Mouse (Mus musculus) T-helper 17 cell (primary cell): Measurements from ENCODE around the gene Tep1.
"Not testable (repeated sequence)": the region's sequence is repeated elsewhere in the genome, so short reads cannot be mapped to it uniquely, and the experiment has no call there.

Source experiments
- in situ Hi-C, 2 experiments: fragments of 300-600 bp; cut with MboI, MseI; formaldehyde crosslinking; loops; 1 replicate in 1 of 2; 2 replicates in 1 of 2; pipeline ENCODE4 v1.15.1; 2025; ENCODE audit warnings: high pct_unique_total_duplicates in 2 of 2

The Tep1 gene

DNA sequence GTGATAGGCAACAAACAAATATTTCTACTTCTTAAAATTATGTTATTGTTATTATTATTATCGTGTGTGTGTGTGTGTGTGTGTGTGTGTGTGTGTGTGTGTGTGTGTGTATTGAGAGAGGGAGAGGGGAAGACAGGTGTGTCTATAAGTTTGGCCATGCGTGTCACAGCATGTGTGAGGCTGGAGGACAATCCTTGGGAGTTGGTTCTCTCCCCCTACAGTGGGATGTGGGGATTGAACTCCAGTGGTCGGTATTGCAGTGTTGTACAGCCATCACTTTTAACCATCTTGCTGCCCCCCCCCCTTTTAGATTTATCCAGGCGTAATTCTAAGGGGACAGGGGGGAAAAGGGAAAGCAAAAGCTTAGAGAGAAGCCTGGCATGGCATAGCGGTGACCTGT is 1.7 kb downstream of the Tep1 start:
- in situ Hi-C loops, result no loop called here

DNA sequence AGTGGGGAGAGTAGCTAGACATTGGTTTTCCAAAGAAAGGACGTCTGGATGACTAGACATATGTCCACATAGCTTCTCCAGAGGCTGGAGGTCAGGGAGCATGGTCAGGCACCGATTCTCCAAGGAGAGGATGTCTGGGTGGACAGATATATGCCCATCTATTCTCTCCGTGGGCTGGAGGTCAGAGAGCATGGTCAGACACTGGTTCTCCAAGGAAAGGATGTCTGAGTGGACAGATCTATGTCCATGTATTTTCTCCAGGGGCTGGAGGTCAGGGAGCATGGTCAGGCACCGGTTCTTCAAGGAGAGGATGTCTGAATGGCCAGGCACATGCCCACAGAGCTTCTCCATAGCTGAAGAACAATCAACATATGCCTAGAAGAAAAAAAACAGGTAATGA is 2.1 kb downstream of the Tep1 start:
- in situ Hi-C loops, result no loop called here

DNA sequence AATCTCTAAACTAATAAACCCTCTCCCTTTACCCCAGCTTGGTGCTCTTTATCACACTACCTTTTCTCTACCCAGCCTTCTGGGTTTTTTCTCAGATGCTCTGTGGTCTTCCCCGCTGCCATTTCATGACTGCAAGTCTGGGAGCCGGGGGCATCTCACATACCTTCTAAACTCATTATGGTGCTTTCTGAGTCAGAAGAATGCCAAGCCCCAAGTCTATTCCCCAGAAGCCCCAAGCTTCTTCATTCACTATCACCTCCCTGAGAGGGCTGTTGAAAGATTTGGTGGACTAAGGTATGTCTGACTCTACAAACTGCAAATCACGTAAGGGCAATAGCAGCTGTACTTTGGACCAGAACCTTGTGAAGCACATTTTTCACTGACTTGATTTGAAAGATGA is 3.4 kb downstream of the Tep1 start:
- in situ Hi-C loops, result no loop called here

DNA sequence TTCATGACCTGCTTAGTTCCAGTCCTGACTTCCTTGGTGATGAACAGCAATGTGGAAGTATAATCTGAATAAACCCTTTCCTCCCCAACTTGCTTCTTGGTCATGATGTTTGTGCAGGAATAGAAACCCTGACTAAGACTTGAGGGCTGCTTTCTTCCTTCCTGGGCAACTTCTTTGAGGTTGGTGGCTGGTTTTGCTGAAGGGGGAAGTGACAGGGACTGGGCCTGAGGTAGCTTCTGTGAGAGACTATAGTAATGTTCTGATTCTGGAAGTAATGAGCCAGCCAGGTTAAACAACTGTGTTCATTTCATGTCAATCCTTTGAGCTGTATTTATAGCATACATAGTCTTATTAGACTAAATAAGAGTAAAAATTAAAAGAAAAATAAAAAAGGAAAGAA is 5.4 kb downstream of the Tep1 start:
- in situ Hi-C loops, result not testable (repeated sequence)

DNA sequence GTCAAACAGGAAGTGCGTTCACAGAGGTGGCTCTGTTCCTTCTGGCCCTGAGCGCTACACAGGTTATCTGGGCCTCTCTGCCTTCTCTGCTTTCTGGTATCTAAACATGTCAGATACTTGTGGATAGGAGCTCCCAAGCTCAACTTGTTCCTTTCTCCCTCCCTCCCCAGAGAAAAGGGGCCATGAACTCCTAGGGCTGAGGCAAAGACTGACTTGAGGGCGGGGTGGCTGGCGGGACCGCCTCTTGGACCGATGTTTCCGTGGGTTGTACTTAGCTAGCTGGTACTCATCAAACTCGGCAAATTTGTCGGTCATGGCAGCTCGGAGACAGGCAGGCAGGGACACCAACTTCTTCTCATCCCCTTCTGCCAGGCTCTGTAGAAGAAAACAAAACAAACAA is 7.7 kb downstream of the Tep1 start:
- in situ Hi-C loops, result no loop called here

DNA sequence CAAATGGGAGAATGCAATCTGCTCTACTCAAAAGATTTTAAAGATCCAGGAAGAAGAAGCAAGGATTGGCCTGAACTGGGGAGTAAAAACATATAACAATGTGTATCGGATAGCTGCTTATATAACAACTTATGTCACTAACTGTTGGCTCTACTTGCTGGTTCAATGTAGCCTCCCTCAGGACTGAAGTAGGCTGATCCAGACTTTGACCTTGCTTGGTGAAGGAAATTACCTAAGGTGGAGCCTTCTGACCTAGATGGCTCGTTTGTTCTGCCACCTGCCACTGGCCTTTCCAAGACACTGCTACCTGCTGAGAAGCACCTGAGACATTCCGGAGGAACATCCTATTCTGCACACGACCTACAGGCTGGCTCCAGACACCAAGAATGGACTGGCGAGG is 14.6 kb downstream of the Tep1 start:
- in situ Hi-C loops, result no loop called here

DNA sequence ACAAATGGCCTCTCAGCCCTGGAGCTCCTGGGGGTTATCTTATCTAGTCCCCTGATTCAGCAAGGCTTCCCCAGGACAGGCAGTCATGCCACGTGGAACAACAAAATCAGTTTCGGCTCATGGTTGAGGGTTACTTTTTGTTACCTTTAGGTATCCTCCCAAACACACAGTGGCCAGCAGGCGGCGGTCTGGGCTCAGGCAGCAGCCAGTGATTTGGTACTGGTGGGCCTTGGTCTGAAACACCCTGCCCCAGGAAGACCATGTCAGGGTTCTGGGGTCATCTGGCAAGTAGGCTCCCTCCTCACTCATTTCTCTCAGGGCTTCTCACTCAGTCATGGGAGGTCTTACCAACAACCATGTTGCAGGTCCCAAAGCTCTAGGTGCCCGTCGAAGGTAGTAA is 33.1 kb downstream of the Tep1 start:
- in situ Hi-C loops, result no loop called here

DNA sequence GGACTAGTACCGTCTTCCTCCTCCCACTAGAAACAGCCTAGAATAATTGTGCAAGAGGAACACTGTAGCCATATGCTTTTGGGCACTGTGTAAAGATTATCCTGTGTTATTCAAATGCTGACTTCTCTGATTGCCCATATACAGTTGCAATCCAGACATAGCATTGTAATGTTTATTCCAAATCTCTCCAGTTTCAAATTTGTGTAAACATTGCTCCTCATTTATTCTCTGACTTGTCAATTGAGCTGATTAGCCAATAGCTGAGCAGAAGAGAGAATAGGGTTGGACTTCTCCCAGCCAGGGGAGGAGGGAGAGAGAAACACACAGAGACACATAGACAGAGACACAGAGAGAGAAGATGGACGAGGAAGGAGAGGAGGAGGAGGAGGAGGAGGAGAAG is 35.9 kb downstream of the Tep1 start:
- in situ Hi-C loops, result no loop called here

DNA sequence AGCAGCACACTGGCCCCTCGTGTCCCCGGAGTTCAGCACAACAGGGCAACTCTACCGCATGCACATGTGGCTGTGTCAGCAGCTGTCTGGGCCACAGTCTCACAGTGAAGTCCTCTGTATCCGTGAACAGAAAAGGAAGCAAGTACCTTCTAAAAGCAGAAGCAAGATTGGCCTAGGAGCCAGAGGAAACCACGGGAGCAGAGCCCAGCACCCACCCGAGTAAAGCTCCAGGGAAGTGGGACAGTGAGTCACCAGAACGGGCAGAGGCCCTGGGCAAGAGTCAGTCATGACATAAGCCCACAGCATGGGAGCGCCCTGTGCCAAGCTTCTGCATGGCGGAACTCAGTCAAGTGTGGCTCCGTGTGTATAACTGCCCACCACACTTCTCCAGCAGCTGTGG is 36.4 kb downstream of the Tep1 start:
- in situ Hi-C loops, result no loop called here

DNA sequence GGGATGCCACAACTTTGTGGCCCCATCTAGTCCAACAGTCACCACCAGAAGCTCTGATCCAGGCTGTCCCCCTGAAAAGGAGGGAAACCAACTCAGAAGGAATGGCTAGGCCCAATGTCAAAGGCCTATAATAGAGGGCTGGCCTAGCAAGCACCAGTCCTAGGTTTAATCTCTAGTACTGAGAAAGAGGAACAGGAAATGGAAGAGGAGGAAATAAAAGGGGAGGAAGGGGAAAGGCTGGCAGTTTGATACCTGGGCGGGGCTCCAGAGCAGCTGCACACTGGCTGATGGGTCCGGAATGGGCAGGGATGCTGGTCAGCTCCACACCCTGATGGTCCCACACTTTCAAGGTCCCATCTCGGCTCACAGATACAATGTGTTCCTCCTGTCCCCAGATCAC is 40.5 kb downstream of the Tep1 start:
- in situ Hi-C loops, result no loop called here

DNA sequence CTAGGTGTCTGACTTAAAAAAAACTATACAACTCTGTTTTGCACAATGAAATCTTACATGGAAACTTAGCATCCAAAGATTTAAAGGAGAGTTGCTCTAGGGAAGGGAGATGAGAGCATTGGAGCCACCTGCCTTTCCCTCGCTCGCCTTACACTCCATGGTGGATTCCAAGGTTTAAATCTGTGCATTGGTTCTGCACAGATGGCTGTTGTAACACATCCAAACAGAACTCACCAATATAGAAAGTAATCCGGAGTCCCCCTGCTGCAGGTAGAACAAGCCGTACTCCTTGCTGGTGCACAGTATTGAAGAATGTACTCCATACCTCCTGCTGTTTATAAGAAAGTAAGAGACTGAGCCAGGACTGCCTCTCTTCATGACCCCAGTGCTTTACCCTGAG is 43.8 kb downstream of the Tep1 start:
- in situ Hi-C loops, result no loop called here

DNA sequence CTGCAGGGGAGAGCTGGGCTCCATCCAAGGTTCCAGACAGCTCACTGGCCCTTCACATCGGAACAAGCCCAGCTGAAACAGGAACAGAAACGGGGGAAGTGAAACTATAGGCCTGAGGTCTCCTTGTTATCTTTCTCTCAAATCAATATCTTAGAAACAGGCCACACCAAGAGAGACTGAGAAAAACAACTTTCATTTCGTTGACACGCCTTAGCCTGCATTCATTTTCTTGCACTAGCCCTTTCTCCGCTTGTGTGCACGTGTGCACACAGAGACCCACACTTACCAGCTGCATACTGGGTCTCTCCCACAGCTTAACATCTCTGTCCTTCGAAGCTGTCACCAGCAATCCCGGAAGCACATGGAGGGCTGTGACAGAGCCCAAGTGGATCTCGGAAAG is 46.1 kb downstream of the Tep1 start:
- in situ Hi-C loops, result loop anchor here (25.0 kb wide), 2 partner anchors 113 to 1762 kb away; partner anchors contain the start of genes Ap5m1 (in 1 of the 2), Exoc5 (in 1 of the 2), Gm49342 (in 1 of the 2) and Pip4p1 (in 1 of the 2)

DNA sequence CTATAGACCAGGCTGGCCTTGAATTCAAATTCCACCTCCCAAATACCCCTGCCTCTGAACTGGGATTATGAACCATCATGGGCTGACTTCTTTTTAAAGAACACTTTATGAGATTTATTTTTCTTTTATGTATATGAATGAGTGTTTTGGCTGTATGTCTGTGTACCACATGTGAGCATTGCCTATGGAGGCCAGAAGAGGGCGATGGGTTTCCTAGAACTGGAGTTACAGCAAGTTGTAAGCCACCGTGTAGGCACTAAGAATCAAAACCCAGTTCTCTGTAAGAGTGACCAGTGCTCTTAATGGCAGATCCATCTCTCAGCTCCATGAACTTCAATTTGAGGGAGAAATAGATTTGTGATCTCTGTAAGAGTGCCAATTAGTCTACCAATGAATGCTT is 47.1 kb downstream of the Tep1 start:
- in situ Hi-C loops, result loop anchor here (25.0 kb wide), 2 partner anchors 114 to 1761 kb away; partner anchors contain the start of genes Ap5m1 (in 1 of the 2), Exoc5 (in 1 of the 2), Gm49342 (in 1 of the 2) and Pip4p1 (in 1 of the 2)

DNA sequence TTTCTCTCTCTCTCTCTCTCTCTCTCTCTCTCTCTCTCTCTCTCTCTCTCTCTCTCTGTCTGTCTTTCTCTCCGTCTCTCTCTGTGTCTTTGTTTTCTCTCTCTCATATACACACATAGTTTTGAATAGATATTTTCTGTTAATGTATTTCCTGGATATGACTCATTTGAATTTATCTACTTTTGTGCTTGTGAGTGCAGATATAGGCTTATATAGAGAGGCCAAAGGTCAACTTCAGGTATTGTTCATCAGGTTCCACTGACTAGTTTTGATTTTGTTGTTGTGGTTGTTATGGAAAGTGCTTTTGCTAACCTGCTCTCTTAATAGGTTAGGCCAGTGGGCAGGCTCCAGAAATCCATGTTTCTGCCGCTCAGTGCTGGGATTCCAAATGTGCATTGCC is 57.3 kb downstream of the Tep1 start:
- in situ Hi-C loops, result loop anchor here (25.0 kb wide), 2 partner anchors 124 to 1751 kb away; partner anchors contain the start of genes Ap5m1 (in 1 of the 2), Exoc5 (in 1 of the 2), Gm49342 (in 1 of the 2) and Pip4p1 (in 1 of the 2)

DNA sequence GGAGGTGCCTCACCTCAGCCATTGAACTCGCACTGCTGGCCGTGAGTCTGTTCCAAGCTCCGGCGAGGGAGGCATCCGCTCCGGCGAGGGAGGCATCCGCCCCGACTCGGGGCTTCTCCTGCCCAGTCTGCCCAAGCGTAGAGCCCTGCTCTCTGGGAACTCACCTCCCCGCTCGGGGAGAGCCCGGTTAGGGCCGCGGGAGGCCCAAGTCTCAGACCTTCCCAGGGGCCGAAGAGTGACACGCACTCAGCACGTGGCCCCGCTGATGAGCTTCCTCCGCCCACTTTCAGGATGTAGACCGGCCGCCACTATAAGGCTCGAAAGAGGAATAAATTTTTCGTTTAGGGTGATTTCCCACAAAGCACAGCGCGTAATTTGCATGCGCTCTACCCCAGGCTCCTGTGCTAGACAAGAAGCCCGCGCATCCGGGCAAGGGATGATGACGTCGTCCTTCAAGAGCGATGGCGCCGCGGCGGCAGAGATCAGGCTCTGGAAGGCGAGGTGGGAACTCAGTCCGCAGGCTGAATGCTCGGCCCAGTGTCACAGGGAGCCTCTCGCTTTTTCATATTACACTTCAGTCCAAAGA is 62.8 kb downstream of the Tep1 start, which contains the start of the genes Ccnb1ip1 and Parp2:
Gene Ccnb1ip1 (minus strand): TSS at position 246 of the 586 bp plus-strand sequence.
Gene Parp2 (plus strand): TSS at position 355 of the 586 bp plus-strand sequence.
- in situ Hi-C loops, result loop anchor here (5.0 to 25.0 kb wide), 4 partner anchors 130 to 1745 kb away; partner anchors contain the start of genes Ap5m1 (in 1 of the 2), Exoc5 (in 1 of the 2), Gm49342 (in 1 of the 2) and Pip4p1 (in 1 of the 2)

DNA sequence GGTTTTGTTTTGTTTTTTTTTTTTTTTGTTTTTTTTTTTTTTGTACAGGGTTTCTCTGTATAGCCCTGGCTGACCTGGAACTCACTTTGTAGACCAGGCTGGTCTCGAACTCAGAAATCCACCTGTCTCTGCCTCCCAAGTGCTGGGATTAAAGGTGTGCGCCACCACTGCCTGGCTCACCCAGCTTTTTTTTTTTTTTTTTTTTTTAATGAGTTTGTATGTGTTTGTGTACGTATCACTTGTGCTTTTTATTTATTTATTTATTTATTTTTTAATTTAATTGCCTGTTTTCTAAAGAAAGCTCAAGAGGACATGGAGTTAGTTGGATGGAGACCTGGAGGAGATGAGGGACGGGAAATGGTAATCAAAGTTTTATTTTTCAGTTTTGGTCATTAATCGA is 63.9 kb downstream of the Tep1 start:
- in situ Hi-C loops, result loop anchor here (5.0 to 25.0 kb wide), 4 partner anchors 131 to 1744 kb away; partner anchors contain the start of genes Ap5m1 (in 1 of the 2), Exoc5 (in 1 of the 2), Gm49342 (in 1 of the 2) and Pip4p1 (in 1 of the 2)

DNA sequence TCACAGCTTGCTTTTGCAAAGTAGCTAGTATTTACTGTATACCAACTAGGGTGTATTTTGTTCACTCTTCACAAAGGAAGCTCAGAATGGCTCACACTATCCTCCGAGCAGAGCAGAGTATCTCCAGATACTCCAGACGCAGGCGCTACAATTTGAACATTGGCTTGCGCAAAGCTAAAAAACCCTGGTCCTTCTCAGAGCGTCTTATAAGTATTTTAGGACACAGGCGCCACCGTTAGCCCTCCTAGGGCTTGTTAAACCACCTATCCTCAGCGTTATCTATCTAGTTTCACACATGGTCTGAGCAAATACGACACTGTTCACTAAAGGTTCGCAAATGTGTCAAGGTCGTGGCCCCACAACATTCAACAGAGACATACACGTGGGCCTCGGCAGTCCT is 65.7 kb downstream of the Tep1 start:
- in situ Hi-C loops, result loop anchor here (5.0 to 25.0 kb wide), 4 partner anchors 133 to 1742 kb away; partner anchors contain the start of genes Ap5m1 (in 1 of the 2), Exoc5 (in 1 of the 2), Gm49342 (in 1 of the 2) and Pip4p1 (in 1 of the 2)

DNA sequence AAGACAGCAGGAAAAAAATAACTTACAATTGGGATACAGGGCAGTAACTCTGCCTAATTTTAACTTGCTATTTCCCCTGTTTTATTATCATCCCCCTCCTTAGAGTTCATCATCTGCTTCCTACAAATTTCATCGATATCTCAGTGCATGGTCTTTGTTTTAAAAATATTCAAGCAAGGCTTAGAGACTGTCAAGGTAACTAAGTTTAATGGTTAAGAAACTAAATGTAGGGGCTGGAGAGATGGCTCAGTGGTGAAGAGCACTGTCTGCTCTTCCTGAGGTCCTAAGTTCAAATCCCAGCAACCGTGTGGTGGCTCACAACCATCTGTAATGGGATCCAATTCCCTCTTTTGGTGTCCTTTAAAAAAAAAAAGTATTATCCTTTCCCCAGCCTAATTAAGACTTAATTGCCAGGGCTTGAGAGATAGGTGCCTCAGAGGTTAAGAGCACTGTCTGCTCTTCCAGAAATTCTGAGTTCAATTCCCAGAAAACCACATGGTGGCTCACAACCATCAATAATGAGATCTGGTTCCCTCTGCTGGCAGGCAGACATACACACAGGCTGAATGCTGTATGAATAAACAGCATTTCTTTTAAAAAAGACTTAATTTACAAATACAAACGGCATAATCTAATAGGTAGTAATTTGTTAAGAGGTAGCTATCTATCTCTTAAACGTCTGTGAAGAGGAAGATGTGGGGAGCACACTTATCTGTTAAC is 67.4 kb downstream of the Tep1 start:
- in situ Hi-C loops, result loop anchor here (25.0 kb wide), 2 partner anchors 134 to 1741 kb away; partner anchors contain the start of genes Ap5m1 (in 1 of the 2), Exoc5 (in 1 of the 2), Gm49342 (in 1 of the 2) and Pip4p1 (in 1 of the 2)

DNA sequence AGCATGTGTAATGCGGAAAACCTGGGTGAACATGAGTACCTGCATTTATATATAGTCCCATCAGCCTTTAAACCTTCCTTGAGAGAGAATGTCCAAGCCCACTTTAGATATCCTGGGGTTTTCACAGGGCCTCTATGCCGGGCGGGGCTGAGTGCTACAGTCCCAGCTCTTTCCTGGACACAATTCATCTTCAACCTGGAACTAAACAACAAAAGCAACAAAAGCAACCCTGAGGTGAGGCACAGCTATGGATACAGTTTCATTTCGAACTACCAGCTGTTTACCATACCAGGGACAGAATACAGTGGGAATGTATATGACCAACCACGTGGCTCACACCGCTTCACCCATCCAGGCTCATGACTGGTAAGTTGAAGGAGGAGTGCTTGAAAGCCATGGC is 67.9 kb downstream of the Tep1 start:
- in situ Hi-C loops, result loop anchor here (25.0 kb wide), 2 partner anchors 135 to 1740 kb away; partner anchors contain the start of genes Ap5m1 (in 1 of the 2), Exoc5 (in 1 of the 2), Gm49342 (in 1 of the 2) and Pip4p1 (in 1 of the 2)

DNA sequence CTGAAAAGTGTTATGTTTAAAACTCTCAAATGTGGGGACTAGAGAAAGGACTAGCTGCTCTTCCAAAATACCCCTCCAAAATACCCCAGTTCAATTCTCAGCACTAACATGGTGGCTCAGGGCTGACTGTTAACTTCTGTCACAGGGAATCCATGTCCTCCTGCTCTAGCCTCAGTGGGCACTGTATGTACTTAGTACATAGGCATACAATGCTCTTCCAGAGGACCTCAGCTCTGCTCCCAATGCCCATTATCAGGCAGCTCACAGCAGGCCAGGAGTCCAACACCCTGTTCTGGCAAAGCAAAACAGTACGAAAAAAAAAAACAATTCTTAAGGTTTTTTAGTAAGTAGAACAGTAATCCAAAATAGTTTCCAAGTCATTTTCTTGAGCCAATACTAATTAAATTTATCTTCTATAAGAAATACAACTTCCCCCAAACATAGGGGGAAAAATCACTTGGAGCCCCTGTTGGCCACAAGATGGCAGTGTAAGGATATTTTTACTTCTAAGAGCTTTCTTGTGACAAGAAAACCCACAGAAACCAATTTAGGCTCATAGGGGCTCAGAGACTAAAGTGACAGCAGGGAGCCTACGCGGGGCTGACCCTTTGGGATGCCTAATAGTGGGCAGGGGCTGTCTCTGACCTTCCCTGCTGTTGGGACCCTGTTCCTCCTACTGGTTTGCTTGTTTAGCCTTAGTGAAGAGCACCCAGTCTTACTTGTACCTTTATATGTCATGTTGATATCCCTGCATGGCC is 70.7 kb downstream of the Tep1 start:
- in situ Hi-C loops, result loop anchor here (25.0 kb wide), 3 partner anchors 138 to 1737 kb away; partner anchors contain the start of genes Ap5m1 (in 2 of the 2), Exoc5 (in 2 of the 2), Gm49342 (in 1 of the 2) and Pip4p1 (in 1 of the 2)

DNA sequence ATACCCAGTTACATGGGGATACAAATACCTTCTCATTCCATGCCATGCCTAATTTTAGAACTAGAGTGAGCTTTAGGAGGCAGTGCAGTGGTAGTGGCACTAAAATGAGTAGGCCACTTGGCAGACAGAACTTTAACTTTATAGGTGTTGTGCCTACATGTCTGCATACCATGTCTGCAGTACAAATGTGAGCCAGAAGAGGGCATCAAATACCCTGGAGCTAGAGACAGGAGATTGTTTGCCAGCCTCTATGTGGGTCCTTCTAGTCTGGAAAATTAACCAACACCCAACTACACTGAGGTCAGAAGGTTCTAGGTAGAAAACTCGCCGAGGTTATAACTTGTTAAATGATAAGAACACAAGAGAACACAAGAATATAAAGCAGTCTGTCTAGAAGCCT is 71.8 kb downstream of the Tep1 start:
- in situ Hi-C loops, result loop anchor here (25.0 kb wide), 2 partner anchors 1611 to 1736 kb away; partner anchors contain the start of genes Ap5m1 (in 1 of the 2) and Exoc5 (in 1 of the 2)
